Mouse (Mus musculus) thymus, postnatal 36 days (tissue): ENCODE results near the gene Nfkbib.

Experiments used
- DNase-seq, 2 experiments: peaks; one replicate each; pipeline ENCODE4 v3.0.0; 2022; ENCODE audit warnings: mixed read lengths in 2 of 2

Nfkbib gene

GRCm38 (mm10) chr7:28767462-28767965 is at the start of gene Nfkbib:
Gene Nfkbib (minus strand): TSS chr7:28767512.
- no peak for DNase-seq

GRCm38 (mm10) chr7:28816920-28817319 is 49.6 kb upstream of the Nfkbib start:
- no peak for DNase-seq

- DNase-seq, result no peak
These were observed 48.9 kb upstream of the Nfkbib start for GRCm38 (mm10) chr7:28816201-28816600.

- no peak for DNase-seq
These were observed 47.9 kb upstream of the Nfkbib start for GRCm38 (mm10) chr7:28815230-28815629.

- no peak for DNase-seq
These were observed 47.2 kb upstream of the Nfkbib start for GRCm38 (mm10) chr7:28814306-28815034.

- DNase-seq, result no peak
These were observed 45.6 kb upstream of the Nfkbib start for GRCm38 (mm10) chr7:28812949-28813348.

- DNase-seq, result no peak
These were observed 45.1 kb upstream of the Nfkbib start for GRCm38 (mm10) chr7:28812436-28812835.

GRCm38 (mm10) chr7:28811640-28812275 is 44.4 kb upstream of the Nfkbib start:
- DNase-seq, result no peak

GRCm38 (mm10) chr7:28811228-28811627 is 43.9 kb upstream of the Nfkbib start:
- DNase-seq, result peak; percentile 95 to 98

- DNase-seq, result peak; percentile 97 to 99
These were observed 43.1 kb upstream of the Nfkbib start for GRCm38 (mm10) chr7:28810107-28811066.

GRCm38 (mm10) chr7:28809401-28810089 is 42.2 kb upstream of the Nfkbib start:
- DNase-seq, result peak; percentile 78 to 79

GRCm38 (mm10) chr7:28808957-28809393 is 41.7 kb upstream of the Nfkbib start:
- DNase-seq, result peak; percentile 96 to 98

- DNase-seq, result peak in 1 of 2 experiments; percentile 66
These were observed 41.1 kb upstream of the Nfkbib start, which contains the start of gene Hnrnpl for GRCm38 (mm10) chr7:28808221-28808941. Gene Hnrnpl (plus strand): TSS chr7:28808541.

GRCm38 (mm10) chr7:28807641-28808220 is 40.4 kb upstream of the Nfkbib start:
- DNase-seq, result no peak

GRCm38 (mm10) chr7:28806869-28807268 is 39.6 kb upstream of the Nfkbib start:
- no peak for DNase-seq

GRCm38 (mm10) chr7:28803756-28804155 is 36.4 kb upstream of the Nfkbib start:
- no peak for DNase-seq

- no peak for DNase-seq
These were observed 35.7 kb upstream of the Nfkbib start for GRCm38 (mm10) chr7:28802846-28803588.

- no peak for DNase-seq
These were observed 34.8 kb upstream of the Nfkbib start for GRCm38 (mm10) chr7:28801901-28802670.

GRCm38 (mm10) chr7:28801451-28801850 is 34.1 kb upstream of the Nfkbib start:
- DNase-seq, result no peak
